Mouse (Mus musculus): ENCODE data around the gene Ppie. TPM values are rescaled to one million over a fixed set of nuclear protein-coding genes. Genes with fewer than 3 reads are reported as not detected.

The Ppie gene
- polyA plus RNA-seq (2012; ENCODE audit: low replicate concordance) = 3.6 and 5.4 TPM in 2 replicates

DNA sequence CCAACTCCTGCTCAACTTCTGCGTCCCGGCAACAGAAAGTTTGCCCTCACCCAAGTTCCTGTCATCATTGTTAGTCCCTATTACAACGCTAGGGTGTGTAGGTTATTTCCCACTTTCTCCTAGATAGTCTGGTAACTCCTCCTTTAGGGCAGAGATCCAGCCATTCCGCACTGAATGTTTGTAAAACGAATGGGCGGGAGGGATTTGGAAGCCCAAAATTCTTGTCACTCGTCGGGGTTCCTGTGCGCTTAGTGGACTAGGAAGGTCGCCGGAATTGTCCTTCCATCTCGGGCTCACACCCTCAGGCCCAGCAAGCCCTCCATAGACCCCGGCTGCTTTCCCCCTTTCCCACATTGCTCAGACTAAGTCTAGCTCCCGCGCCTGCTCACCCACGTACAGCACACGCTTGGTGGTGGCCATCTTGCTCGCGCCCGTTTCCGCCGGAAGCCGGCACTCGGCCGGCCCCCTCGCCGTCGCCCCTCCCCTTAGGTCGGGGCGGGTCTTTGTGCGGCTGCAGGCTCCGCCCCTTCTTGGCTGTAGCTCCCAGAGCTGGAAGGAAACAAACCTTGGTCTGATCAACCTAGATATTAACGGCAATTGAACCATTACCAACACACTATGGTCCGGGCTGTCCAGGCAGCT lies at the start of gene Ppie:
Gene Ppie, minus strand, starts transcription at position 439 of the 642 bp plus-strand sequence.

DNA sequence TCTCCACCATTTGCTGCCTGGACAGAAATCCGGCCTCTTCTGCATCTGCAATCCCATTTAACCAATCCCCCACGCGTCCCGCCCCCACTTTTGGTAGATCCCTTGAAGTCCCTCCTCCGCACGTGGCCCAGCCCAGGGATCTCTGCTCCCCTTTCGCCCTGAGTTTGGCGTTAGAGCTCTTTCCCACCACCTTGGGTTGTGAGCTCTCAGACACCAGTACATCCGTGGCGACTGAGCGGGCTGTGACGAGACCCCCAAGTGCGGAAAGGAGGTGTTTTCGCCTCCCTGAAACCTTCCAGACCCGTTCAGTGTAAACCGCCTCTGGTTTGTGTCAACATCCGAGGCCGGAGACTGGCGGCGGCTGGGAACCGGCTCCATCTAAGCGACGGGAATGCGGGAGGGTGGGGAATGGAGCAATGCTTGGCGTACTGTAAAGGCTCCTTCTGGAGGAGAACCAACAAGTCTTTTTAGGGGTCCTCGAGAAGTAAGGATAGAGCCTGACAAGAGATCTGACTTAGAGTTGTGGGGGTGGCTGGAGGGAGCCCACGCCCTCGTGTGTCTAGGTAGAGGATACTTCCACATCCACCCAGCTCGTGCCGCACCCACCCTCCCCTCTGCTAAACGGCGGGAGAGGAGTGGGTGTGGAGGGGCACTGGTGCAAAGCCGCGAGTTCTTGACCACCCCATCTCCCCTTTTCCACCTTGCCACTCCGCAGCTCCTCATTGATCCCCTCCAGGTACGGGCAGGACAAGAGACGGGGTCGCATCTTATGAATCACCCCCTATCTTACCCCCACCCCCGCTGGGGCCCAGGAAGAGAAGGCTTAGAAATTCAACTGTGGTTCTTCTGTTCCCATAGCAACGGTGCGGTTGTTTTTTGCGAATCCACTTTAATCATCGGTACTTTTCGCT lies 42.8 kb upstream of the Ppie start, which contains the start of gene Hpcal4:
Gene Hpcal4, plus strand, starts transcription at position 900 of the 911 bp plus-strand sequence.

DNA sequence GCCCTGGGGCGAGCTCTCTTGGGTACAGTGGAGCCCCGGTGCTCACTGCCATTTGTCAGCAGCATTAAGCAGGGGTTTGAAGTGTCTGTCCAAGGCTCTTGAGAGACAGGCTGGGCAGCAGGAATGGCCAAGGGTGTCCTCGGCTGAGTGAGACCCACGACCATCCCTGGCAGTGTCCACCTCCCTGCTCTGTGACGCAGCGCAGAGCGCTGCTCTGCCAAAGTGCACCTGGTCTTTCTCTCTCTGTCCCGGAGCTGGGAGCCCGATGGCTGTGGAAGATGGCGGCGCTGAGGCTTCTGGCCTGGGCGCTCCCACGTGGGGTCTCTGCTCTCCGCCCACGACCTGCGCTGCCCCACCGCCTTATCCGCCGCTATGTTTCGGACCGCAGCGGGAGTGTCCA lies 23.7 kb downstream of the Ppie start, which contains the start of gene Oxct2b:
Gene Oxct2b, plus strand, starts transcription at position 256 of the 400 bp plus-strand sequence.

DNA sequence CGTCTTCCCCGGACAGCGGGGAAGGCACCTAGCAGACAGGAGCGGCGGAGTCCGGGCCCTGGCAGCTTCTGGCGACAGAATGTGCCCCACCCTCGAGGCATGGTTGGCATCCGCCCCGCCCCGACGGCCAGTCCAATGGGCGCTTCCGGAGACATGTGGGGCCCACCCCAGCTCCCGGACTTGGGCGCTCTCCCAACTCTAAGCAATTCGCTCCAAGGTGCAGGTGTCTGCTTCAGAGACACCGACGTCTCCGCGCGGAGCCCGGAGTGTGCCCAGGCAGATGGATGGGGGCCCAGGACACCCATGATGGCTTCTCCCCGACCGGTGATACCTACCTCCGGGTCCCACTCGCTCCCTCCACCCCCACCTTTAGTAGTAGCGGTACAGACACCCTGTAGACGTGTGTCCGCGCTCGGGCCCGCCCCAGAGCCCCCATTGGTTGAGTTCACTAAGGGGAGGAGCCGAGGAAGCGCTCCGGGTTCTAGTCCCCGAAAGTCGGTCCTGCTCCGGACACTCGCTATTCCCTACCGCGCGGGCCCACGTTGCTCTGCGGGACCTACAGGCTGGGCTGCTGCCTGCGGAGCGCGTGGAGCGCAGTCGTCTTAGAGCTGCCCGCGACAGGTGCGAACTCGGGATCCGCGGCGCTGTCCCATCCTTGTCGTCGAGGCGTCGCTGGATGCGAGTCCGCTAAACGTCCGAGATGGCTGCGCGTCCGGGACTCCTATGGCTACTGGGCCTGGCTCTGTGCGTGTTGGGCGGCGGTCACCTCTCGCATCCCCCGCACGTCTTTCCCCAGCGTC lies 34.9 kb downstream of the Ppie start, which contains the start of gene Bmp8b:
Gene Bmp8b, plus strand, starts transcription at position 515 of the 800 bp plus-strand sequence.

Other genes starting within 250 kb of the Ppie start
- 0.18 TPM in 1 of 2 replicates, not detected in the other for gene Mfsd2a, start 178.8 kb downstream of the Ppie start, polyA plus RNA-seq (2012; ENCODE audit: low replicate concordance)
- 1.2 and 2.0 TPM in 2 replicates for gene Mycl, start 144.3 kb downstream of the Ppie start, polyA plus RNA-seq (2012; ENCODE audit: low replicate concordance)
- gene Trit1, start 123.4 kb downstream of the Ppie start, polyA plus RNA-seq (2012; ENCODE audit: low replicate concordance) = 0.26 and 1.1 TPM in 2 replicates
- 0.34 TPM in 1 of 2 replicates, not detected in the other for gene Bmp8b, start 34.8 kb downstream of the Ppie start, polyA plus RNA-seq (2012; ENCODE audit: low replicate concordance)
- 0.10 TPM in 1 of 2 replicates, not detected in the other for gene Oxct2b, start 23.7 kb downstream of the Ppie start, polyA plus RNA-seq (2012; ENCODE audit: low replicate concordance)
- 0.14 TPM in 1 of 2 replicates, not detected in the other for gene Hpcal4, start 43.3 kb upstream of the Ppie start, polyA plus RNA-seq (2012; ENCODE audit: low replicate concordance)
- gene Nt5c1a, start 61.6 kb upstream of the Ppie start, polyA plus RNA-seq (2012; ENCODE audit: low replicate concordance) = not detected in 2 replicates
- gene Heyl, start 93.6 kb upstream of the Ppie start, polyA plus RNA-seq (2012; ENCODE audit: low replicate concordance) = 0.21 and 0.27 TPM in 2 replicates
- 2,411 and 2,553 TPM in 2 replicates for gene Pabpc4, start 122.4 kb upstream of the Ppie start, polyA plus RNA-seq (2012; ENCODE audit: low replicate concordance)
- not detected in 2 replicates for gene Oxct2a, start 183.7 kb upstream of the Ppie start, polyA plus RNA-seq (2012; ENCODE audit: low replicate concordance)
- 0.09 and 0.47 TPM in 2 replicates for gene Bmp8a, start 203.3 kb upstream of the Ppie start, polyA plus RNA-seq (2012; ENCODE audit: low replicate concordance)